Mouse (Mus musculus) layer of hippocampus, postnatal 36 days (tissue): Measurements from ENCODE around the gene Rpl13a. TPM values are rescaled to one million over a fixed set of nuclear protein-coding genes. Genes with fewer than 3 reads are reported as not detected.
"Not testable (repeated sequence)": the region's sequence is repeated elsewhere in the genome, so short reads cannot be mapped to it uniquely, and the experiment has no call there.

ENCODE experiments used
- DNase-seq, 2 experiments: peaks; one replicate each; pipeline ENCODE4 v3.0.0; 2022
- total RNA-seq, 2 experiments: library from RNA; stranded (reverse); gene quantifications; 2 replicates each; pipeline ENCODE4 v1.2.3; 2021

Gene Rpl13a
- total RNA-seq, 2 experiments from 2014 or later: 788 to 817 TPM

DNA sequence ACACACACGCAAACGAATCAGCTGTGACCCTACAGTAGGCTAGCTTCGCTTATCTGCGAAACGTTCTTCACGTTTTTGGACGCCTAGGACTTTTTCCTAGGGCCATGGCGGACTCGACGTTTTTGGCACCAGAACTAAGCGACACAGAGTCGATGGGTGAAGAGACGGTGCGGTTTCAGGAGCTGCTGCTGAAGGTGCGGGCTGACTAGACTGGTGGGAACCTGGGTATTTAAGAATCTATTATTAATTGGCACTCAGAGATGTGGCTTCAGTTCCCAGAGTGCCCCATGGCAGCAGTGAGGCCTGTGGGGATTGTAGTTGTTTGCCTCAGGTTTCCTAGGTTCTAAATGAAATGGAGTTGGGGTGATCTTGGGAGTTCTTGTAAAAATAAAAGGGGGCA, 27.6 kb upstream of the Rpl13a start:
- no peak for DNase-seq

DNA sequence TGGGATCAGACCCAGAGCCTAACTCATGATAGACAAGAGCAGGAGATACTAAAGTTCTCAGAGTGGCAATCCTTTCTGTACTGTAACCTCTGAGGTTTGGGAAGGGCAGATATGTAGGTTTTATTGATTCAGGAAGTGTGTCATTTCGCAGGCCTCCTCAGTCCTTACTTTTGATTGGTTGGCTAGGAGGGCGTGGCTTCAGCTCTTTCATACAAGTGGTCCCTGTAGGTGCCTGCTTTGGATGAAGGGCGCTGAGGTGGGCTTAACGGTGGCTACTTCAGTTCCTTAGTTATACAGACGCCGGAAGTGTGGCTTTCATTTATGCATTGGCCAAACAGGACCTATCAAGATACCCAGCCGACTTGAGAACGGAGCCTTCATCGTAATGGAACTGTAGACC, 27.0 kb upstream of the Rpl13a start:
- no peak for DNase-seq

DNA sequence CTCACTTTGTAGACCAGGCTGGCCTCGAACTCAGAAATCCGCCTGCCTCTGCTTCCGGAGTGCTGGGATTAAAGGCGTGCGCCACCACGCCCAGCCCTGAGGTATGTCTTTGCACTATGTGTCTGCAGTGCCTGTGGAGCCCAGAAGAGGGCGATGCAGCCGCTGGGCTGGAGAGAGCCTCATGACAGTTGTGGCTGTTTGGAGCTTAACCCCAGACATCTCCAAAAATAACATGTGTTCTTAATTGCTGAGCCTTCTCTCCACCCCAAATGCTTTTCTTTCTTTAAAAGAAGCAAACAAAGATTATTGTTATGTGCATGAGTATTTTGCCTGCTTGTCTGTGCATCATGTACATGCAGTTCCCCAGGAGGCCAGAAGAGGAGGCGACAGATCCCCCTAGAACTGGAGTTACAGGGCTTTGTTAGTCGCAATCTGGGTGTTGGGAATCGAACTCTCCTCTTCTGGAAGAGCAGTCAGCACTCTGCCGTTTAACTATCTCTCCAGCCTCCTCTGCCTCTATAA, 26.5 kb upstream of the Rpl13a start:
- DNase-seq: no peak

DNA sequence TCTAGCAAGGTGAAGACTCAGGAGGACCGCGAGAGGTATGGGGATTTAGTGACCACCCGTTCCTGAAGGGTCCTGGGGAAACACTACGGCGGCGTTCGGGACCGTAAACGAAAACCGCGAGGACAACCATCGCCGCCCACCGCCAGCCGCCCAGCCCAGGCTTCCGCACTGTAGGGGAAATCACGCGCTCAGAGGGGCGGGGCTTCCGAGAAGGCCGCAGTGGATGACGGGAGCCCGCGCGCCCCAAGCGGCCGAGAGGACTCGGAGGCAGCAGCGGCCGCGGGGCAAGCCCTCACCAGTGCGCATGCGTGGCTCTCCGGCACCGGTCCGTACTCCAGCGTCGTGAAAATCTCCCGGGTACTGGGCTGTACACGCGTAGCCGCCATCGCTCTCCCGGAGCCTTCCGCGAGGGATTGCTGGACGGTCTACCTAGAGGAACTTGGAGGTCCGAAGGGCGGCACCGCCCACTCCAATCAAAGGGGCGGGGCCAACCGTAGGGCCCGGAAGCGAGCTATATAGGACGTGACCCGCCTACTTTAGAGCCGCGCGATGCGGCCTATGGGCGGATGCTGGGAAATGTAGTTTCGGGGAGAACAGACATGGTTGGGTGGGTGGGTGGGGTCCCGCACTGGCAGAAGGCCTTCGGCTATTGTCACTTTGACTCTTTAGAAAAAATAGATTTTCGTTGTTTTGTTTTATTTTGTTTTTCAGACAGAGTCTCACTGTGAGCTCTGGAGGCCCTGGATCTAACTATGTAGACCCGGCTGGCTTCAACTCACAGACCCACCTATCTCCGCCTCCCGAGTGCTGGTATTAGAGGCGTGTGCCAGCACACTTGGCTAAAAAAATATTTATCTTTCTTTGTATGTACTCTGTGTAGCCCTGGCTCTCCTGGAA, 25.8 kb upstream of the Rpl13a start, which contains the start of the genes Pih1d1 and Aldh16a1:
TSS of gene Pih1d1 (plus strand) at position 208 of the 897 bp plus-strand sequence.
TSS of gene Aldh16a1 (minus strand) at position 489 of the 897 bp plus-strand sequence.
- DNase-seq: peak; percentile 96 to 98

DNA sequence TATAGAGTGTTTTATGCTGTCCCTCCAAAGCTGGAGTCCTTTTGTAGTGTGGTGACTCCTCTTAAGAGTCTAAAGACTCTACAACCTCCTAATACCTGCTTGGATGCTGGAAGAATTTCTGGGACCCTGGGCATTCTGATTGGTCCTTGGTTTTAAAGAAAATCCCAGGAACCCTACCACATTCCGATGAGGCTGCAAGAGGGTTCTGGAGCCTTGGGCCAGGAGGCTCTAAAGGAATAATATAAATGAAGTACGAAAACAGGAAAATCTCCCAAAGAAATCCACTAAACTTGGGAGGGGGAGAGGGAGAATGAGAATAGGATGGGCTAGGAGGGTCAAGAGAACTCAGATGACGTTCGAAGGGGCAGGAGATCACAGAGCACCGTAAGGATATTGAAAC, 25.0 kb upstream of the Rpl13a start:
- no peak for DNase-seq

DNA sequence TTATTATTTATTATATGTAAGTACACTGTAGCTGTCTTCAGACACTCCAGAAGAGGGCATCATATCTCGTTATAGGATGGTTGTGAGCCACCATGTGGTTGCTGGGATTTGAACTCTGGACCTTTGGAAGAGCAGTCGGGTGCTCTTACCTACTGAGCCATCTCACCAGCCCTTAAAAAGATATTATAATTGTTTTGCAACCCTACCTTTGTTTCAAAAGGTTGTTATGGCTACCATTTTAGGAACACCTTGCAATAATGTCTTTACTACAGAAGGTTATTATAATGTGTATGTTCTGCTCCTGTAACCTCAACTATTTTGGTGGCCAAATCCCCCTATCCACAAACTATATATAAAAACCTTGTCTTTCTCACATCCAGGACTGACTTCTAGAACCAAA, 24.5 kb upstream of the Rpl13a start:
- DNase-seq: not testable (repeated sequence)

DNA sequence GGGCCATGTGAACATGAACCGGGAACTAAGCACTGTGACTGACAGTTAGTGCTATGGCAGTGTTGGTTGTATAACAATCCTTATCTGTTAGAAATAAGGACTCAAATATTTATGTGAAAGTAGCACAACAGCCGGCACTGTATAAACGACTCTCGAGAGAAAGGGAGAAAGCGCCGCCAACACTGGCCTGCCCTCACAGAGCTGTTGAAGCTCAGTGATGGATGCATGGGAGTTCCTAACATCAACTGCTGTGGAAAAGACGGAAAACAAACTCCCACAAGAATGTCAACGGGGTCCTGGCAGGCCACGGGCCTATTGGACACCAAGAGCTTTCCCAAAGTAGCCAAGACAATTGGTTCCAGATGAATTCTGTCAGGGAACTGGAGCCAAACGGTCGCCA, 22.7 kb upstream of the Rpl13a start:
- no peak for DNase-seq

DNA sequence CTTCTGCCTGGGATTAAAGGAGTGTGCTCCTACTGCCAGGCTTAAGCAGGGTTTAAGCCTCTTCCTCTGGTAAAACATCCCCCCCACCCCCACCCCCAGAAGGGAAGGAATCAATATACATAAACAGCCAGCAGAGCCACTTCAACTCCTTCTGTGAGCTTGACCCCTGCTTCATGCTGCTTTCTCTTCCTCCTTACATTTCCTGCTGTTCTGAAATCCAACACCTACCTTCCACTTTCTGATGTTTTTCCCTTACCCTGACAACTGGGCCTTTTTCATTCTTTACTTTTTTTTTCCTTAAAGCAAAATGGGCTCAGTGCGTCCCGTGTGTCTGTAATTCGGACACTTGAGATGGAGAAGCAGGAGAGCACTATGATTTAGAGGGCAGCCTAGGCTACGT, 21.8 kb upstream of the Rpl13a start:
- no peak for DNase-seq

DNA sequence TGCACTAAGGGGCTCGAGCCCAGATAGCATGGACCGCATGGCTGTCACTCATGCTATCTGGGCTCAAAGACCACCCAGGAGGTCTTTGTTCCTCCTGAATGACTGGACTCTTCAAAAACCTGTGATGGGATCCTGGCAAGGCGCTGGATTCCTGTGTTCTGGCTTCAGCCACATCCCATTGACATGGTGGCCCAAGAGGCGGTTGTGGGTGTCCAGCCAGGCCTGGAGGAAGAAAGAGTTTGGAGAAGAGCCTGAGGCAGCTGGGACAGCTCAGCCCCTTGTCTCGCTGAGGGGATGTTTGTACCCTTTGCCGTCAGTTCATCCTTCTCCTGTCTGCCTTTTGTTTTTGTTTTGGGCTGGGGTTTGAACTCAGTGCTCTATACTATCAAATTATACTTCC, 21.0 kb upstream of the Rpl13a start:
- no peak for DNase-seq

DNA sequence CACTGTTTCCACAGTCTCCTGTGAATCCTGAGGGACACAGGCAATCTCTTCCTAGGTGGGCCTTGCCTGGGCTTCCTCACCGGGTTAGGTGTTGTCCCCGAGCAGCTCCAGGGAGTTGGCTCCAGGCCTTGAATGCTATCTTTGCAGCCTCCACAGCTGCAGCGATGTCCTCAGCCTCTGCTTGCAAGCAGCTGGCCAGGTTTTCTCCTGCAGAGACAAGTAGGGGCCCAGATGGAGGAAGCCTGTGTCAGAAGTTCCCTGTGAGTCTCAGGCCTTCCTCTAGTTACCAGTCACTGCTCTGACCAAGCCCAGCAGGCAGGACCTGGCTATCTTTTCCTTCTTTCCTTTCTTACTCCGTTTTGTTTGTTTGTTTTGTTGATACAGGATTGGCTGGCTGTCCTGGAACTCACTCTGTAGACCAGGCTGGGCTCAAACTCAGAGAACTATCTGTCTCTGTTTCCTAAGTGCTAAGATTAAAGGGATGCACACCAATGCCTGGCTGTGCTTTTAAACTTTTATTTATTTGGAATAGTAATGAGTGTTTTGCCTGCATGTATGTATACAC, 20.1 kb upstream of the Rpl13a start:
- DNase-seq: no peak

DNA sequence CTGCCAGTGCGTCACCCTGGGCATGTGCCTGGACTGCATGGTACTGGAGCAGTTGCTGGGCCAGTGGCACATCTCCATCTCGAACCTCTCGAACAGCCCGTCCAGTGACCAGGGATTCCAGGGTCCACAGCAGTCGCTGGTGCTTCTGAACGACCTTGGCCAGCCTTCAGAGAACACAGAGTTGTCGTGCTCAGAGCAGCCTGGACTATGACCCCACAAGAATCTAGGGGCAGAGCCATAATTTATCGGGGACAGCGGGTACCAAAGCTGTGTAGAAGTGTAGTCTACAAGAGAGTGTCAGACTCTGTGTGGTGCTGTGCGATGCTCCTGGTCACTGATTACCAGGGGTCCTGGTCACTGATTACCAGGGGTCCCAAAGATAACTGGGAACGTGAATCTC, 19.3 kb upstream of the Rpl13a start:
- no peak for DNase-seq

DNA sequence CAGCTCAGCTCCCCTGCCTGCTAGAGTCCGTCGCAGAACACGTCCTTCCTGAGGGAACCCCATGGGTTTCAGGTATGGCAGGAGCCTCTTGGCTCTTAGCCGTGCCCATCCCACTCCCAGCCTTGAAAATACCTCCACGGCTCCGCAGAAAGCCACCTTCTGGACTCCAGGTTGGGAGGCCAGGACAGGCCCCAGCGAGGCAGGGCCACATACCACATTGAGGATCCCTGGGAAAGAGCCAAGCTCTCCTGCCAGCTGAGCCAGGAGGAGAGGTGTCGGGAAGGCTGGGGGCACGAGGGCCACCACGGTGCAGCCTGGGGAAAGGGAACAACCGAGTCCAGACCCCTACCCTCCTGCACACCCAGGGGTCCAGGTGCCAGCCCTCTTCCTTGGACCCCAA, 18.7 kb upstream of the Rpl13a start:
- DNase-seq: no peak

DNA sequence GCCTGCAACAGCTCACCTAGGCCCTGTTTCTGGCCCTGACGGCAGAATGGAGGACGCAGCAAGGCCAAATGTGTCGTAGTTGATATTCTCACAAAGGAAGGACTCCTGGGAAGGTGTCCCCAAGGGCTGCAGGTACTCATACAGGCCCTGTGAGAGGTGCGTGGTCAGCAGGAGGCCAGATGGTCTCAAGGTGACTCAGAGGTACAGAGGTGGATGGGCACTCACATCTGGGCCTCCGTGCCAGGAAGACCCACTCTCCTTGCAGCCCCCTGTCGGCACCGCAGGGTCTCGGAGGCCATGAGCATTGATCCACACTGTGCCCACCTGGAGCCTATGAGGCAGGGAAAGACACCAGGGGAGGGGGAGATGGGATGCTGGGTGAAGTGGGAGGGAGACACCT, 16.9 kb upstream of the Rpl13a start:
- no peak for DNase-seq

DNA sequence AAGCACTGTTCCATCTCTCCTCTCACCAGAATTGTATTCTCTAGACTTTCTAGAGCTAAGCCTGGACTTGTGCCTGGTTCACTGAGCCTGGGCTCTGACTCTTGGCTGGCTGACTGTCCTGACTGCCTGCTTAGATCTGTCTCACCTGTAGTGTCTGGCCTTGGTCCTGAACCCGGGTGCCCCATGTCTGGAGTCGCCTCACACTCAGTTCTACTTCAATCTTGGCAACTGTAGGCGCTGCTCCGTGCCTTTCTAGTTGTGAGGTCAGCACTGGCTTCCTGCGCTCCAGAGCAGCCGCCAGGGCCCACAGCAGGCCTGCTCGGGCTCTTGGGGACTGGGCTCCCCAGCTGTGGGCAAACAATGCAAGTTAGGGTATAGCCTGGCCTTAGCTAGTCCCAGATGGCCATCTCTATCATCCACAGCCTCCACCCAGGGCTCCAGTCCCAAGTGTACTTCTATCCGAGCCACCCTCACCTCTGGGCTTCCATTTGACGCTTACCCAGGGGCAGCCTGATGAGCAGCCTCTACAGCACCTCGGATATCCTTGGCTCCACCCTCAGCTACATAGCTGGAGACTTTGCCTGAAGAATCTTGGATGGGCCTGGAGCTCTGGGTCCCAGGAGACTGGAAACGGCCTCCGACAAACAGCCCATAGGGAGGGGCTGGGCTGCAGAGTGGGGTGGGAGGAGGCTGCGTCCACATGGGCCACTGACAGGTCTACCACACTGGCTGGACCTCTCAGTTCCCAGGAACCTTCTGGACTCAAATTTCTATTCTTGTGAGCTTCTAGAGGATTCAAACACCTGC, 16.0 kb upstream of the Rpl13a start:
- DNase-seq: no peak

DNA sequence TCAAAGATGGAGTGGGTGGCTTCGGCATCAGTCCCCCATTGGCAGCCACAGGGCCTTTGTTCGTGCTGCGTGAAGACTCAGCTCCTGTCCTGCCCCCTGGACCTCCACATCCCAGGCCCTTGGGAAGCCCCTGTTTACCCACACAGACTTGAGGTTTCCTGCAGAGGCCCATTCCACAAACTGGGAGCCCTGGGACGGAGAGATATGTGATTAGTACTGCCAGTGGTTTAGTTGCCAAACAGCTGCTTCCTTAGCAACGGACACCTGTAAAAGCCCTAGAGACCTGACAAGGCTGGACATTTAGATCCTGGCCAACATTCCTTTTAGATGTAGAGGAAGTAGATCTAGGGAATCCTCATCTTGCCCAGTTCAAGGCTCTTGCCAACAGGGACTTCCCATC, 13.4 kb upstream of the Rpl13a start:
- no peak for DNase-seq

DNA sequence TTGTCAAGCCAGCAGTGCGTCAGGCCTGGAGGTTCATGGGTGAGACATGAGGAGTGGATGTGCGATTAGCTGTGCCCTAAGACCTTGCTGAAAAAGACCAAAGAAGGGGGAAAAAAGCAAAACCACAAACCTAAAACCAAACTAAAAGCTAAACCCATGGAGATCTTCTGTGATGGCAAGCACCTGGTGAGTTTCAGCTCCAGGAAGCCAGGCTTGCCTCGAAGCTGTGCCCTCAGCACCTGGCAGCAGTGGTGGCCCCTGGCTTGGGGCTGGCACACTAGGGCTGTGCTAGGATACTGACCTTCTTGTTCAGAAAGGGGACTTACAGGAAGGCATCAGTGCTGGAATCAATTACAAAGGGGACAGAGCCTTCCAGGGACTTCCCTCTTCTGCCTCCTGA, 12.8 kb upstream of the Rpl13a start:
- DNase-seq: no peak

DNA sequence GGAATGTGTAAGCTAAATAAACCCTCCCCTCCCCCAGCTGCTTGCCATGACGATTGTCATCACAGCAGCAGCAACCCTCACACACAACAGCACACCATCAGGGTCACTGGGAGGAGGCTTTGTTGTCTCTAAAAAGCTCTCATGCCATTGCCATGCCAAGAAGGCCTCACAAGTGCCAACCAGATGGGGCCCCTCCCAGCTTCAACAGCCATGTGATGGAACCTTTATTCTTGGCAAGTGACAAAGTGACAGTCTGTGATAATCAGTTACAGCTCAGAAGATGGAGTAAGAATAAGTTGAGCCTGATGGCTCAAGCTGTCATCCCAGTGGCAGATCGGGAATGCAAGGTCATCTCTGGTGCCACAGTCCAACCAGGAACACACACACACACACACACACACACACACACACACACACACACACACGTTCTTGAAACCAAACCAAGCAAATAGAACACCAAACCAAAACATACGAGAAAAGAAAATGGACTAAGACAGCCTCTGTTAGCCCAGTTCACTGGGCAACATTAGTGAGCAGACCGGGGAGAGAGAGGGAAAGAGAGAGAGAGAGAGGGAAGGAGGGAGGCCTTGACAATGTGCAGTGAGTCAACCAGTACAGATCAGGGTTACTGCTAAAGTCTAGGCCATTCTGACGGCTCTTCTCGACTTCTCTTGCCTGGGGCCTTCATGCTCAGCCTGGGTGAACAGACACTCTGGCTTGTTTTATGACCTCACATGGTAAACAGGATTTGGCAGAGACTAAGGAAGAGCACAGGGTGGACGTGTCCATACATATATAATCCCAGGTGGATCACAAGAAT, 11.6 kb upstream of the Rpl13a start:
- DNase-seq: no peak

DNA sequence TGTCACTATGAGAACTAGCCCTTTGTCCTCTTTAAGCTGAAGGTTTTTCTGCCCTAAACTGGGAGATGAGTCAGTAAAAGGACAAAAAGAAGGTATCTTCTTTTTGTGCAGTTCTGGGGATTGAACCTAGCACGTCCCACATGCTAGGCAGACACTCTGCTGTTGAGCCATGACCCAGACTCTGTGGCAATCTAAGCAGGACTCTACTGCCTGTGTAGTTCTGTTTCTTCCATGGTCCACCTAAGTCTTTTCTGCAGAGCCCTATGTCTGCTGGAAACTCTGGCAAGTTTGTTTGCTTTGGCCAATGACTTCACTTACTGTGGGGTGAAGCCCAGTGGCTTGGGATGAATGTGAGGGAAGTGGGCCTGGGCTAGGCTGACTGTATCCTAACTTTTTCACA, 9.8 kb upstream of the Rpl13a start:
- DNase-seq: no peak

DNA sequence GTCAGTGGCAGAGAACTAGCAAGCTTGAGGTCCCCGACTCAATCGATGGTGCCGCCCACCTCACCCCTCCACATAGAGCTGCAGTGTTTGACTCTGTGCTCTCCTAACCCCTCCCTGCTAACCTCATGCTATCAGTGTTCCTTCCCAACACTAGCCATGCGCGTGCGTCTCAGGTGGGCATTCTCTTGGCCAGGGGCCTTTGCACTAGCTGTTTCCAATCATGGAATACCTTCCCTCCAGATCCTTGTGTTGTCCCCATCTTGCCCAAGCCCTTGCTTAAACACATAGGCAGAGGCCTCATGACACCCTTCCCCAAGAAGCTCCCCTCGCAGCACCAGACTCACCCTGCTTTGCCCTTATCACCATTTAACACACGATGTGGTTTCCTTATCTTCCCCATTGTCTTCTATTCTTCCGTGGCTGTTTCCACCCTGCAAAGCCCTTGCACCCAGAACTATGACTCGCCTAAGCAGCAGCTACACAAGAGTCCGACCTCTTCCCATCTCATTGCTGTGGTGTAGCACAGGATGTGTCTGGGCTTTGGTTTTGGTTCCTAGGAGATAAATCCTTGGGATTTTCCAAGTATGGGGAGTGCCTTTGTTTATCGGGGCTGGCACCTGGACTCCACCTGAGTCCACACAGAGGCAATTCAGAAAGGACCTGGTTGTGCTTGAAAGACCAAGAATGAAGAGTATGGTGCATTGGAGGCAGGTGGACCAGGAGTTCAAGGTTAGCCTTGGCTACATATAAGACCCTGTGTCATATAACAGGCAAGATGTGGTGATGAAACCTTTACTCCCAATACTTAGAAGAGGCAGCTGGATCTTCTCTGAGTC, 8.8 kb upstream of the Rpl13a start:
- DNase-seq: no peak

DNA sequence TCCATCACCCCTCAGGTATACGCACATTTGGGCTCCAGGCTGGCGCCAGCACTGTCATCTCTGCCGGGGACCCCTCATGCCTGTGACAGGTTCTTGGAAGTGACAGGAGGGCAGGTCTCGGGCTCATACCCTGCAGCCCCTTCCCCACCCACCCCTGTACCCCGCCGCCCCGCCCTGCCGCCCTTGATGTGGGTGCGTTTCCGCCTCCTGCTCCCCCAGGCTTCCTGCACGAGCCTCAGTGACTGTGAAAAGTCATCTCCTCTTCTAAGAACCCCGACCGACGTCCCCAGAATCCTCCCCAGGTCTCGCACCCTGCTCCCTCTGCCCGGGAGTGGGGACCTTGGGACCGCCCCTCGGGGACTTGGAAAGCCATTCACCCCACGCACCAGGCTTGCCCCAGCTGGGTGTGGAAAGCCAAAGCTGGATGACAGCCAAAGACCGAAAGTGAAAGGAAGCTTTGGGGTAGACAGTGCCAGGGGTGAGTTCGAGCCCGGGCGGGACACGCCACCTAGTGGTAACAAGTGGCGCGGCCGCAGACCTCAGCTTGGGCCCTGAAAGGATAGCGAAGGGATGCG, 7.5 kb upstream of the Rpl13a start, which contains the start of the genes Gm45713 and Flt3l:
TSS of gene Gm45713 (minus strand) at position 239 of the 575 bp plus-strand sequence.
TSS of gene Flt3l (minus strand) at position 440 of the 575 bp plus-strand sequence.
- DNase-seq: peak; percentile 86 to 87

DNA sequence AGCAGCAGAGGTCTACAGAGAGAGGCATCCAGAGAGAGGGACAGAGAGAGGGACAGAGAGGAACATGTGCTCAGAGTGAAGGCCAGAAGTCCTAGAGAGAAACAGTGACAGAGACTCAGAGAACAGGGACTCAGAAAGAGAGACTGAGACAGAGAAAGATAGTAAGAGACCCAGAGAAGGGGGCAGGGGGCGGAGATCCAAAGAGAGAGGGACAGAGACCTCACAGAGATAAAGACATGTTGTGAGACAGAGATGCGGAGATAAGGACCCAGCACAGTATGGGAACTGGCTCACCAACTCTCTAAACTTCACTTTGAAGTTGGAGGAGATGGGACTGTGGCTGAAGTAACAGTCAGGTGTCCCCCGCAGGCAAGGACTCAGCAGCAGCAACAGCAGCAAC, 6.8 kb upstream of the Rpl13a start:
- no peak for DNase-seq
